20 mouse cellular contexts compared by ENCODE assay signal in the genomic region with DNA sequence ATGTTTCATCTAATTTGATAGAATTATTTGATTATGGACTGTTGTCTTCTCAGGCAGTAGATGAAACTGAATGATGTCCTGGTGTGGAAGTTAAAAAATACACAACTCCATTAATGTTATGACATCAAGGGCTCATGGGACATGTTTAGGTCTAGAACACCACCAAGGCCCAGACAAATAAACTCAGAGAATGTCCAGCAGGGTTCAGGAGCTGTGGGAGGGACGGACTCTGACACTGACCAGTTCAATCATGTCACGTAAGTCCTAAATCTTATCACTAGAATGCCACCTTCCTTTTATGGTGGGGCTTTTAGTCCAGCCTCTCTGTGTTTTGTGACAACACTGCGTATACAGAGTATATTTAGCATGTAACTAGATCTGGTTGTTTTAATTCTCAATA.
DNase-seq lines count a peak whose midpoint lies in the region; ATAC-seq and TF ChIP-seq lines count a peak whose summit lies in the region.
"Had no signal": no experiment of that assay in that cellular context is flagged by ENCODE, and none has a peak within 500 bp of the region (broad histone marks: within the 10 kb centered on the region; RNA-seq: fewer than 3 reads in every experiment).

No protein-coding gene starts in this region.

- H3K4me1 ChIP-seq in heart, embryonic 10.5 days = peaks cover 9% of the 10 kb centered on the region; the same call in 1 of the 2 replicates
- H3K4me1 ChIP-seq in kidney, embryonic 14.5 days (ENCODE audit: control insufficient read depth, insufficient read depth, low read length) = no peaks in the 10 kb centered on the region
- H3K4me1 ChIP-seq in lung, embryonic 15.5 days = peaks cover 16% of the 10 kb centered on the region; the same call in 1 of the 2 replicates
- H3K4me1 ChIP-seq in lung, adult 2 months (ENCODE audit: control insufficient read depth, insufficient read depth, low read length) = peaks cover 3% of the 10 kb centered on the region; the same call in 1 of the 2 replicates
- no peaks in the 10 kb centered on the region for H3K4me1 ChIP-seq in liver, embryonic 12.5 days
- H3K4me1 ChIP-seq: liver, embryonic 15.5 days had no signal

- no peaks in the 10 kb centered on the region for H3K36me3 ChIP-seq in heart, embryonic 10.5 days
- no peaks in the 10 kb centered on the region for H3K36me3 ChIP-seq in kidney, embryonic 14.5 days (ENCODE audit: control insufficient read depth, insufficient read depth, low read length)
- no peaks in the 10 kb centered on the region for H3K36me3 ChIP-seq in lung, embryonic 15.5 days
- no peaks in the 10 kb centered on the region for H3K36me3 ChIP-seq in myocyte (ENCODE audit: control insufficient read depth, insufficient read depth)
- no peaks in the 10 kb centered on the region for H3K36me3 ChIP-seq in liver, embryonic 12.5 days
- H3K36me3 ChIP-seq: embryonic facial prominence, embryonic 12.5 days; heart, embryonic 12.5 days; limb, embryonic 13.5 days; liver, embryonic 15.5 days had no signal

- no peaks in the 10 kb centered on the region for H3K27me3 ChIP-seq in heart, embryonic 10.5 days (ENCODE audit: insufficient read depth, poor library complexity, severe bottlenecking)
- no peaks in the 10 kb centered on the region for H3K27me3 ChIP-seq in kidney, embryonic 14.5 days (ENCODE audit: control insufficient read depth, insufficient read depth, low read length)
- no peaks in the 10 kb centered on the region for H3K27me3 ChIP-seq in lung, embryonic 15.5 days
- H3K27me3 ChIP-seq in myocyte (ENCODE audit: control insufficient read depth, insufficient read depth, insufficient read length) = no peaks in the 10 kb centered on the region
- H3K27me3 ChIP-seq in liver, embryonic 12.5 days (replicated peaks) = no peaks in the 10 kb centered on the region
- H3K27me3 ChIP-seq: embryonic facial prominence, embryonic 12.5 days; forebrain, embryonic 13.5 days; heart, embryonic 12.5 days; limb, embryonic 13.5 days; liver, embryonic 15.5 days had no signal

- DNase-seq in heart, embryonic 10.5 days (ENCODE audit: low spot score) = no peak
- DNase-seq in heart, postnatal 14 days = no peak
- DNase-seq in kidney, postnatal 14 days = no peak
- DNase-seq in lung, adult 2 months = no peak
- DNase-seq: cerebellum, adult 18-20 months; cerebellum, postnatal 25 days; gastrocnemius, postnatal 36 days; thymus, postnatal 25 days had no signal

- H3K9me3 ChIP-seq in heart, embryonic 10.5 days = no peaks in the 10 kb centered on the region
- H3K9me3 ChIP-seq in kidney, embryonic 14.5 days (ENCODE audit: control insufficient read depth, low read length) = no peaks in the 10 kb centered on the region
- no peaks in the 10 kb centered on the region for H3K9me3 ChIP-seq in lung, embryonic 15.5 days
- H3K9me3 ChIP-seq in liver, embryonic 12.5 days (replicated peaks) = no peaks in the 10 kb centered on the region
- H3K9me3 ChIP-seq: embryonic facial prominence, embryonic 12.5 days; forebrain, embryonic 13.5 days; heart, embryonic 12.5 days; limb, embryonic 13.5 days; liver, embryonic 15.5 days had no signal

- no peak overlapping the region for H3K9ac ChIP-seq in kidney, embryonic 14.5 days (ENCODE audit: low read depth, low read length)
- no peak overlapping the region for H3K9ac ChIP-seq in lung, embryonic 15.5 days
- H3K9ac ChIP-seq in liver, embryonic 12.5 days = no peak overlapping the region
- H3K9ac ChIP-seq: embryonic facial prominence, embryonic 12.5 days; forebrain, embryonic 13.5 days; heart, embryonic 12.5 days; limb, embryonic 13.5 days; liver, embryonic 15.5 days had no signal

- no peak overlapping the region for H3K4me3 ChIP-seq in heart, embryonic 10.5 days
- H3K4me3 ChIP-seq in kidney, embryonic 14.5 days (ENCODE audit: low read length) = no peak overlapping the region
- no peak overlapping the region for H3K4me3 ChIP-seq in lung, embryonic 15.5 days
- no peak overlapping the region for H3K4me3 ChIP-seq in lung, adult 2 months (replicated peaks; ENCODE audit: extremely low read depth, low read depth, low read length)
- no peak overlapping the region for H3K4me3 ChIP-seq in myocyte
- no peak overlapping the region for H3K4me3 ChIP-seq in liver, embryonic 12.5 days
- H3K4me3 ChIP-seq: embryonic facial prominence, embryonic 12.5 days; erythroblast, embryonic 14.5 days; forebrain, embryonic 13.5 days; heart, embryonic 12.5 days; limb, embryonic 13.5 days; liver, embryonic 15.5 days had no signal

- no peak for TF ChIP-seq POLR2A in lung, adult 2 months (IDR thresholded peaks at IDR 0.05; ENCODE audit: borderline replicate concordance, extremely low read depth, low read depth, low read length)
- TF ChIP-seq POLR2A in myocyte (IDR thresholded peaks at IDR 0.05; ENCODE audit: insufficient read length, low read depth) = no peak

- intact Hi-C loops in heart, postnatal 14 days (cut with DNase I) = no loop called here

- ATAC-seq in kidney, embryonic 14.5 days (ENCODE audit: low FRiP score, low TSS enrichment) = peak; percentile 28; the same call in 1 of the 2 replicates
- ATAC-seq in lung, embryonic 15.5 days (ENCODE audit: borderline replicate concordance, extremely low read depth, low FRiP score, low TSS enrichment) = peak; percentile 72
- ATAC-seq in liver, embryonic 12.5 days = no peak
- ATAC-seq: forebrain, embryonic 13.5 days; hindbrain, embryonic 16.5 days had no signal

- no peak overlapping the region for H3ac ChIP-seq in myocyte (ENCODE audit: control insufficient read depth, insufficient read length)

- no peaks in the 10 kb centered on the region for H3K79me2 ChIP-seq in myocyte (ENCODE audit: control insufficient read depth, insufficient read depth)

- 38% methylated on average over 3 of the region's 3 CpGs for WGBS in heart, embryonic 10.5 days
- 41% methylated on average over 3 of the region's 3 CpGs for WGBS in kidney, embryonic 14.5 days
- 36% methylated on average over 3 of the region's 3 CpGs for WGBS in lung, embryonic 15.5 days
- 45% methylated on average over 3 of the region's 3 CpGs for WGBS in lung, adult 2 months
- WGBS in liver, embryonic 12.5 days (ENCODE audit: insufficient replicate concordance) = 62% methylated on average over 3 of the region's 3 CpGs

- no peak overlapping the region for H3K4me2 ChIP-seq in kidney, embryonic 14.5 days (replicated peaks; ENCODE audit: low read depth, low read length)
- peak overlapping the region; percentile 7; the same call in 1 of the 2 replicates for H3K4me2 ChIP-seq in lung, embryonic 15.5 days
- H3K4me2 ChIP-seq in myocyte (ENCODE audit: low read depth) = peak overlapping the region; percentile 51
- no peak overlapping the region for H3K4me2 ChIP-seq in liver, embryonic 12.5 days
- H3K4me2 ChIP-seq: embryonic facial prominence, embryonic 12.5 days; forebrain, embryonic 13.5 days; heart, embryonic 12.5 days; limb, embryonic 13.5 days; liver, embryonic 15.5 days; midbrain, embryonic 11.5 days had no signal

- peak overlapping the region; percentile 36; the same call in 1 of the 2 replicates for H3K27ac ChIP-seq in heart, embryonic 10.5 days
- H3K27ac ChIP-seq in kidney, embryonic 14.5 days (ENCODE audit: low read depth, low read length) = no peak overlapping the region
- H3K27ac ChIP-seq in lung, embryonic 15.5 days = peak overlapping the region; percentile 44; the same call in 1 of the 2 replicates
- H3K27ac ChIP-seq in liver, embryonic 12.5 days = no peak overlapping the region
- H3K27ac ChIP-seq: embryonic facial prominence, embryonic 12.5 days; forebrain, embryonic 13.5 days; limb, embryonic 13.5 days; liver, embryonic 15.5 days had no signal

- no peak for TF ChIP-seq CTCF in lung, adult 2 months (IDR thresholded peaks at IDR 0.05; ENCODE audit: insufficient read depth, low read length)

TF ChIP-seq in myocyte, 11 proteins besides CTCF, POLR2A, EP300 and RAD21:
- no peak for TF ChIP-seq TCF3 (IDR thresholded peaks at IDR 0.05; ENCODE audit: insufficient read length, low read depth)
- TF ChIP-seq CEBPB (IDR thresholded peaks at IDR 0.05; ENCODE audit: insufficient read depth, poor library complexity, severe bottlenecking) = no peak
- TF ChIP-seq USF1 (IDR thresholded peaks at IDR 0.05; ENCODE audit: low read depth) = no peak
- no peak for TF ChIP-seq REST (IDR thresholded peaks at IDR 0.05; ENCODE audit: insufficient read depth, insufficient read length)
- no peak for TF ChIP-seq TCF12 (IDR thresholded peaks at IDR 0.05; ENCODE audit: insufficient read depth, poor library complexity, severe bottlenecking)
- TF ChIP-seq MAX (IDR thresholded peaks at IDR 0.05; ENCODE audit: low read depth) = no peak
- TF ChIP-seq MYOG (IDR thresholded peaks at IDR 0.05; ENCODE audit: control insufficient read depth in 1 of 3, insufficient read depth in 1 of 3, insufficient read length in 2 of 3, low read depth in 2 of 3) = no peak
- TF ChIP-seq POLR2AphosphoS2 (IDR thresholded peaks at IDR 0.05; ENCODE audit: insufficient read length, low read depth) = no peak

Comparison
In these comparisons a context has a peak if more than half of its experiments do, and no peak if none do; other contexts are left out.
1. H3K27ac ChIP-seq: peak in heart, embryonic 10.5 days (single experiment) and lung, embryonic 15.5 days (single experiment); none in kidney, embryonic 14.5 days (single experiment) and liver, embryonic 12.5 days (single experiment).
2. H3K4me2 ChIP-seq: peak in lung, embryonic 15.5 days (single experiment) and myocyte (single experiment); none in kidney, embryonic 14.5 days (single experiment) and liver, embryonic 12.5 days (single experiment).